Mouse (Mus musculus) ES-Bruce4 (cell line): ENCODE measurements around the gene Pskh1. TPM values are rescaled to one million over a fixed set of nuclear protein-coding genes. Genes with fewer than 3 reads are reported as not detected.

Experiments
- H3K27ac ChIP-seq: 2 replicates; pipeline ENCODE4 v1.5.1; 2012; ENCODE audit warnings: low read length, inconsistent platforms; ENCODE audit not compliant: insufficient read depth
- H3K27me3 ChIP-seq: 2 replicates; pipeline ENCODE4 v1.6.1; 2012; ENCODE audit warnings: mild to moderate bottlenecking, low read length, inconsistent platforms; ENCODE audit not compliant: control insufficient read depth, poor library complexity, insufficient read depth, severe bottlenecking
- H3K36me3 ChIP-seq: 2 replicates; pipeline ENCODE4 v1.6.1; 2012; ENCODE audit warnings: inconsistent platforms, mild to moderate bottlenecking, low read length, moderate library complexity; ENCODE audit not compliant: control insufficient read depth, poor library complexity, insufficient read depth, severe bottlenecking
- H3K4me1 ChIP-seq: one replicate; pipeline ENCODE4 v1.8.1; 2011; ENCODE audit warnings: low read length; ENCODE audit not compliant: control insufficient read depth, insufficient read depth
- H3K4me3 ChIP-seq: 2 replicates; pipeline ENCODE4 v1.5.1; 2011; ENCODE audit warnings: low read depth, mild to moderate bottlenecking, low read length
- H3K9ac ChIP-seq: 2 replicates; pipeline ENCODE4 v1.6.1; 2012; ENCODE audit warnings: low read depth, mild to moderate bottlenecking, inconsistent platforms; ENCODE audit not compliant: poor library complexity, severe bottlenecking
- H3K9me3 ChIP-seq: replicated peaks from 2 replicates; pipeline ENCODE4 v1.6.1; 2012; ENCODE audit warnings: mild to moderate bottlenecking, low read length, inconsistent platforms; ENCODE audit not compliant: control insufficient read depth, poor library complexity, insufficient read depth, severe bottlenecking
- CTCF ChIP-seq: IDR thresholded peaks from one replicate; pipeline ENCODE4 v1.8.1; 2011; ENCODE audit warnings: low read depth, low read length
- EP300 ChIP-seq: IDR thresholded peaks from 2 replicates; pipeline ENCODE4 v1.6.1; 2011; ENCODE audit warnings: low read depth, low read length; ENCODE audit not compliant: insufficient read depth
- POLR2A ChIP-seq: IDR thresholded peaks from one replicate; pipeline ENCODE4 v1.8.1; 2011; ENCODE audit warnings: low read length; ENCODE audit not compliant: insufficient read depth
- polyA plus RNA-seq: library from polyadenylated mRNA; stranded (reverse); fragments of >200 nt; gene quantifications from 2 replicates; pipeline ENCODE4 v1.2.4, GENCODE M21; 2011; ENCODE audit warnings: low read depth; ENCODE audit not compliant: missing spikeins, insufficient read depth, insufficient read length

The Pskh1 gene
- polyA plus RNA-seq, 1 experiment = 27.4 TPM

GRCm38 (mm10) chr8:105854303-105854702 lies 45.9 kb upstream of the Pskh1 start:
- H3K27me3 ChIP-seq = no peaks in the 10 kb centered on the region
- no peaks in the 10 kb centered on the region for H3K4me1 ChIP-seq
- peaks cover 9% of the 10 kb centered on the region for H3K36me3 ChIP-seq
- no peaks in the 10 kb centered on the region for H3K9me3 ChIP-seq
- H3K9ac ChIP-seq = peak overlapping the region; percentile 83
- no peak for TF ChIP-seq POLR2A
- no peak for TF ChIP-seq CTCF
- TF ChIP-seq EP300 = no peak
- H3K27ac ChIP-seq = peak overlapping the region; percentile 41; the same call in 1 of the 2 replicates
- peak overlapping the region; percentile 31 for H3K4me3 ChIP-seq

GRCm38 (mm10) chr8:105854715-105855216 lies 45.5 kb upstream of the Pskh1 start, which contains the start of gene Thap11:
Thap11 (plus strand) TSS chr8:105855132.
- peaks cover 1% of the 10 kb centered on the region for H3K4me1 ChIP-seq
- TF ChIP-seq CTCF = peak; percentile 76
- TF ChIP-seq EP300 = no peak
- peaks cover 5% of the 10 kb centered on the region for H3K36me3 ChIP-seq
- H3K27me3 ChIP-seq = no peaks in the 10 kb centered on the region
- H3K4me3 ChIP-seq = peak within 1 kb of the TSS; percentile 94
- H3K9me3 ChIP-seq = no peaks in the 10 kb centered on the region
- peak within 1 kb of the TSS; percentile 68 for H3K27ac ChIP-seq
- peak within 1 kb of the TSS; percentile 83 for H3K9ac ChIP-seq

GRCm38 (mm10) chr8:105855248-105856167 lies 44.7 kb upstream of the Pskh1 start:
- no peak overlapping the region for H3K27ac ChIP-seq
- H3K9me3 ChIP-seq = no peaks in the 10 kb centered on the region
- H3K9ac ChIP-seq = peak overlapping the region; percentile 83
- H3K27me3 ChIP-seq = no peaks in the 10 kb centered on the region
- peaks cover 1% of the 10 kb centered on the region for H3K4me1 ChIP-seq
- H3K36me3 ChIP-seq = peaks cover 3% of the 10 kb centered on the region; the same call in 1 of the 2 replicates
- H3K4me3 ChIP-seq = peak overlapping the region; percentile 94
- TF ChIP-seq EP300 = no peak
- TF ChIP-seq POLR2A = no peak
- TF ChIP-seq CTCF = no peak

- peak overlapping the region; percentile 83 for H3K9ac ChIP-seq
- H3K4me1 ChIP-seq = peaks cover 1% of the 10 kb centered on the region
- TF ChIP-seq EP300 (no peak), CTCF (no peak), POLR2A (no peak)
- H3K36me3 ChIP-seq = peaks cover 3% of the 10 kb centered on the region; the same call in 1 of the 2 replicates
- peak overlapping the region; percentile 94 for H3K4me3 ChIP-seq
- no peak overlapping the region for H3K27ac ChIP-seq
- no peaks in the 10 kb centered on the region for H3K27me3 ChIP-seq
- H3K9me3 ChIP-seq = no peaks in the 10 kb centered on the region
These were observed 43.9 kb upstream of the Pskh1 start for GRCm38 (mm10) chr8:105856168-105856835.

- H3K36me3 ChIP-seq = peaks cover 12% of the 10 kb centered on the region
- H3K4me1 ChIP-seq = peaks cover 1% of the 10 kb centered on the region
- TF ChIP-seq POLR2A (no peak), CTCF (no peak)
- no peaks in the 10 kb centered on the region for H3K9me3 ChIP-seq
- no peak overlapping the region for H3K27ac ChIP-seq
- H3K27me3 ChIP-seq = no peaks in the 10 kb centered on the region
- H3K9ac ChIP-seq = no peak overlapping the region
- no peak overlapping the region for H3K4me3 ChIP-seq
These were observed 41.7 kb upstream of the Pskh1 start for GRCm38 (mm10) chr8:105858495-105858894.

- H3K4me1 ChIP-seq = peaks cover 3% of the 10 kb centered on the region
- no peaks in the 10 kb centered on the region for H3K27me3 ChIP-seq
- no peaks in the 10 kb centered on the region for H3K9me3 ChIP-seq
- TF ChIP-seq CTCF (no peak), POLR2A (no peak), EP300 (no peak)
- H3K27ac ChIP-seq = peak overlapping the region; percentile 71
- H3K36me3 ChIP-seq = peaks cover 13% of the 10 kb centered on the region
- H3K4me3 ChIP-seq = no peak overlapping the region
- peak overlapping the region; percentile 65 for H3K9ac ChIP-seq
These were observed 40.9 kb upstream of the Pskh1 start for GRCm38 (mm10) chr8:105859314-105859713.
